Mouse (Mus musculus) CD4-positive, CD25-positive, alpha-beta regulatory T cell, adult 4 months (primary cell): ENCODE results near the gene Dusp10. TPM values are rescaled to one million over a fixed set of nuclear protein-coding genes. Genes with fewer than 3 reads are reported as not detected.
A peak's percentile ranks its signal among the peaks of the same experiment; 100 is the strongest.

ENCODE experiments used
- ATAC-seq: one replicate; pipeline ENCODE4 v1.8.0; 2017
- polyA plus RNA-seq, 2 experiments: library from polyadenylated mRNA; unstranded; fragments of 100-300 nt; shearing (Covaris generic); gene quantifications; one replicate each; pipeline ENCODE4 v1.2.1; 2017

Gene Dusp10
- polyA plus RNA-seq, 2 experiments from 2014 or later, result 17.7 to 21.3 TPM

GRCm38 (mm10) chr1:184101750-184102046 is 88.6 kb downstream of the Dusp10 start:
- ATAC-seq, result no peak

DNA sequence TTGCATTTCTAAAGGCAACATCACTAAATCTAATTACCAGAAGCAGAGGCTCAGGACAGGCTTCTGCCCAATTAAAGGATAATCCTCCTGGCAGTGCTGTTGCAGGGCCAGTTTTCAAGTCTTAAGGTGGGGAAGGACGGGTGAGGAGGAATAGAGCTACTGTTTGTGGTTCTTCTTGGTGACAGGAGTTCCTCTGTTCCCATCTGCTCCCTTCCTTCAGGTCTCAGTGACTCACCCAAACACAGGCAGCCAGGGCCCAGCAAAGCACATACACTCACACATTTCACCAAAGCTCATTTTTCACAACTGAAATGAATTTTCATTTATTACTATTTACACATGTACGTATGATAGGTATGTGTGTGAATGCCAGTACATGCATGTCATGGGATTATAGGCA is 93.7 kb downstream of the Dusp10 start:
- ATAC-seq, result no peak

- ATAC-seq, result no peak
Observed at GRCm38 (mm10) chr1:184107448-184107847, 94.3 kb downstream of the Dusp10 start.

DNA sequence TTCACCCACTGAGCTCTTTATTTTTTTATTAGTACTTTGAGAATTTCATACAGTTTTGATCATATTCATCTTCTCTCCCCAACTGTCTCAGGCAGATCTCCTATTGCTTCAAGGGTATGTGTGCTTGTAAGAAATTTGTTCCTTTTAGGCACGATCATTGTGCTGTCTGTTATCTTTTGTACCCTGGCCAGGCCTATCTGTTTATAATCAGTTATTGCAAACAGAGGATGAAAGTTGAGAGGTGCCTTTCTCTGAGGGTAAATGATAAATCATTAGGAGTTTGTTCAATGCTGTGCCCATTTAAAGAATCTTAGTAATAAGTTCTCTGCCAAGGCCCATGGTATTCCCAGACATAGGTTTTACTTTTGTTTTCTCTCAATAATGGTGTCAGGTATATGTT is 95.2 kb downstream of the Dusp10 start:
- no peak for ATAC-seq

- ATAC-seq, result no peak
Observed at GRCm38 (mm10) chr1:184117586-184117985, 104.5 kb downstream of the Dusp10 start.

DNA sequence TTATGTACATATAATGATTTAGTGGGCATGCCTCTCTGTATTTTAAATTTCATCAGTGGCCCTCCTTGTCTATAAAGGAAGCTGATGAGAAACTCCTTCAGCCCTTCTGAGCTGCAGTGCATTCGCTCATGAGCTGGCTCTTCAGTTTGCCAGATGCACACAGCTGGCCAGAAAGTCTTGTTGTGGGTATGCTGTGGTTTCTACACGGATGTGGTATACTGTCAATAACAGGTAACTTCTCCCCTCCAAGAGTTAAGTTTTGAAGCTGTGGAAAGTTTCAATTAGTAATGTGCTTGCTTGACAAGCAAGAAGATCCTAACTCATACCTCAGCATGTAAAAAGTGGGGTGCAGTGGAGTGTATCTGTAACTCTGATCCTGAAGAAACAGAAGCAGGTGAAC is 104.9 kb downstream of the Dusp10 start:
- ATAC-seq, result peak; percentile 92

- ATAC-seq, result peak; percentile 43
Observed at GRCm38 (mm10) chr1:184118586-184118985, 105.5 kb downstream of the Dusp10 start.

Other genes with a start within 250 kb of the Dusp10 start
- under 1 TPM in 1 of 2 experiments, not detected in 1; 0.94 TPM for gene 1700056E22Rik, start 21.0 kb downstream of the Dusp10 start, polyA plus RNA-seq